Mouse (Mus musculus): ENCODE measurements around the gene Gm5478. TPM values are rescaled to one million over a fixed set of nuclear protein-coding genes. Genes with fewer than 3 reads are reported as not detected.

Gm5478 gene
- polyA plus RNA-seq, 2 experiments, result not detected

GRCm38 (mm10) chr15:101675978-101676377 lies 28.8 kb upstream of the Gm5478 start:
- ATAC-seq (ENCODE audit: insufficient read depth), result no peak
- no peaks in the 10 kb centered on the region for H3K4me1 ChIP-seq (replicated peaks; ENCODE audit: control insufficient read depth in 2 of 2, insufficient read depth in 2 of 2, low read length in 1 of 2)
- H3K9me3 ChIP-seq (ENCODE audit: control insufficient read depth, low read length), result no peaks in the 10 kb centered on the region
- H3K4me3 ChIP-seq (ENCODE audit: insufficient read depth in 1 of 2, low read depth in 2 of 2, low read length in 2 of 2), result no peak overlapping the region
- 35% methylated on average over 1 of the region's 1 CpGs for WGBS (ENCODE audit: insufficient replicate concordance)
- TF ChIP-seq CTCF (IDR thresholded peaks at IDR 0.05; ENCODE audit: low read depth), result no peak
- no peak for TF ChIP-seq EP300 (IDR thresholded peaks at IDR 0.05; ENCODE audit: low read depth)
- no peak overlapping the region for H3K4me2 ChIP-seq (ENCODE audit: low read depth)
- DNase-seq (ENCODE audit: low read depth in 3 of 3, low spot score in 3 of 3), result no peak
- no peaks in the 10 kb centered on the region for H3K36me3 ChIP-seq (replicated peaks; ENCODE audit: control insufficient read depth, insufficient read depth, low read depth)
- no peaks in the 10 kb centered on the region for H3K27me3 ChIP-seq (ENCODE audit: control insufficient read depth, insufficient read depth, low read length)
- H3K9ac ChIP-seq (replicated peaks), result no peak overlapping the region
- no peak overlapping the region for H3K27ac ChIP-seq

- DNase-seq (ENCODE audit: low read depth in 3 of 3, low spot score in 3 of 3), result no peak
- Histone ChIP-seq H3K4me2 (ENCODE audit: low read depth) (no peak overlapping the region), H3K27me3 (ENCODE audit: control insufficient read depth, insufficient read depth, low read length) (no peaks in the 10 kb centered on the region), H3K4me1 (replicated peaks; ENCODE audit: control insufficient read depth in 2 of 2, insufficient read depth in 2 of 2, low read length in 1 of 2) (no peaks in the 10 kb centered on the region), H3K4me3 (ENCODE audit: insufficient read depth in 1 of 2, low read depth in 2 of 2, low read length in 2 of 2) (no peak overlapping the region), H3K36me3 (replicated peaks; ENCODE audit: control insufficient read depth, insufficient read depth, low read depth) (no peaks in the 10 kb centered on the region), H3K9me3 (ENCODE audit: control insufficient read depth, low read length) (no peaks in the 10 kb centered on the region), H3K9ac (replicated peaks) (no peak overlapping the region), H3K27ac (no peak overlapping the region)
- TF ChIP-seq CTCF (IDR thresholded peaks at IDR 0.05; ENCODE audit: low read depth), result no peak
- no peak for TF ChIP-seq EP300 (IDR thresholded peaks at IDR 0.05; ENCODE audit: low read depth)
- WGBS (ENCODE audit: insufficient replicate concordance), result 64% methylated on average over 5 of the region's 5 CpGs
- no peak for ATAC-seq (ENCODE audit: insufficient read depth)
Measured at GRCm38 (mm10) chr15:101652736-101653265, 5.6 kb upstream of the Gm5478 start.

- no peak for TF ChIP-seq CTCF (IDR thresholded peaks at IDR 0.05; ENCODE audit: low read depth)
- TF ChIP-seq EP300 (IDR thresholded peaks at IDR 0.05; ENCODE audit: low read depth), result no peak
- Histone ChIP-seq H3K4me2 (ENCODE audit: low read depth) (no peak within 1 kb of the TSS), H3K36me3 (replicated peaks; ENCODE audit: control insufficient read depth, insufficient read depth, low read depth) (no peaks in the 10 kb centered on the region), H3K27me3 (ENCODE audit: control insufficient read depth, insufficient read depth, low read length) (no peaks in the 10 kb centered on the region), H3K9me3 (ENCODE audit: control insufficient read depth, low read length) (no peaks in the 10 kb centered on the region), H3K4me1 (replicated peaks; ENCODE audit: control insufficient read depth in 2 of 2, insufficient read depth in 2 of 2, low read length in 1 of 2) (no peaks in the 10 kb centered on the region), H3K9ac (replicated peaks) (no peak within 1 kb of the TSS), H3K27ac (no peak within 1 kb of the TSS), H3K4me3 (ENCODE audit: insufficient read depth in 1 of 2, low read depth in 2 of 2, low read length in 2 of 2) (no peak within 1 kb of the TSS)
- DNase-seq (ENCODE audit: low read depth in 3 of 3, low spot score in 3 of 3), result no peak
- 44% methylated on average over 2 of the region's 2 CpGs for WGBS (ENCODE audit: insufficient replicate concordance)
- ATAC-seq (ENCODE audit: insufficient read depth), result no peak
Measured at GRCm38 (mm10) chr15:101627884-101628283, 19.3 kb downstream of the Gm5478 start, which contains the start of gene Gm5414. TSS of gene Gm5414 (minus strand) at chr15:101628188.

GRCm38 (mm10) chr15:101599123-101599522 lies 48.1 kb downstream of the Gm5478 start:
- ATAC-seq (ENCODE audit: insufficient read depth), result no peak
- TF ChIP-seq EP300 (IDR thresholded peaks at IDR 0.05; ENCODE audit: low read depth), result no peak
- no peak for DNase-seq (ENCODE audit: low read depth in 3 of 3, low spot score in 3 of 3)
- no peaks in the 10 kb centered on the region for H3K4me1 ChIP-seq (replicated peaks; ENCODE audit: control insufficient read depth in 2 of 2, insufficient read depth in 2 of 2, low read length in 1 of 2)
- H3K9ac ChIP-seq (replicated peaks), result no peak overlapping the region
- 42% methylated on average over 6 of the region's 6 CpGs for WGBS (ENCODE audit: insufficient replicate concordance)
- no peak overlapping the region for H3K4me2 ChIP-seq (ENCODE audit: low read depth)
- no peaks in the 10 kb centered on the region for H3K36me3 ChIP-seq (replicated peaks; ENCODE audit: control insufficient read depth, insufficient read depth, low read depth)
- no peak overlapping the region for H3K4me3 ChIP-seq (ENCODE audit: insufficient read depth in 1 of 2, low read depth in 2 of 2, low read length in 2 of 2)
- H3K9me3 ChIP-seq (ENCODE audit: control insufficient read depth, low read length), result no peaks in the 10 kb centered on the region
- no peaks in the 10 kb centered on the region for H3K27me3 ChIP-seq (ENCODE audit: control insufficient read depth, insufficient read depth, low read length)
- no peak overlapping the region for H3K27ac ChIP-seq

Small RNAs within 50 kb of the gene (microRNA-seq; reads per million reads assigned to microRNA genes)
- gene Gm44342 (not detected), gene Gm44383 (not detected), gene Gm44479 (not detected)

Other genes starting within 250 kb of the Gm5478 start
- 0.82 and 0.85 TPM in 2 replicates for gene Krt7, start 236.3 kb downstream of the Gm5478 start, polyA plus RNA-seq (2012; rRNA removed)
- gene Krt7, start 236.3 kb downstream of the Gm5478 start, polyA plus RNA-seq (2014; fragmentation: Nextera tagmentation; extraction: Ambion mirVana), result 1.5 TPM in 2 replicates
- not detected in 2 replicates for gene Krt87, start 208.6 kb downstream of the Gm5478 start, polyA plus RNA-seq (2012; rRNA removed)
- gene Krt87, start 208.6 kb downstream of the Gm5478 start, polyA plus RNA-seq (2014; fragmentation: Nextera tagmentation; extraction: Ambion mirVana), result not detected in 2 replicates
- gene Krt88, start 199.6 kb downstream of the Gm5478 start, polyA plus RNA-seq (2012; rRNA removed), result not detected in 2 replicates
- gene Krt88, start 199.6 kb downstream of the Gm5478 start, polyA plus RNA-seq (2014; fragmentation: Nextera tagmentation; extraction: Ambion mirVana), result not detected in 2 replicates
- not detected in 2 replicates for gene Krt81, start 183.6 kb downstream of the Gm5478 start, polyA plus RNA-seq (2012; rRNA removed)
- not detected in 2 replicates for gene Krt81, start 183.6 kb downstream of the Gm5478 start, polyA plus RNA-seq (2014; fragmentation: Nextera tagmentation; extraction: Ambion mirVana)
- not detected in 2 replicates for gene Krt86, start 173.9 kb downstream of the Gm5478 start, polyA plus RNA-seq (2012; rRNA removed)
- not detected in 2 replicates for gene Krt86, start 173.9 kb downstream of the Gm5478 start, polyA plus RNA-seq (2014; fragmentation: Nextera tagmentation; extraction: Ambion mirVana)
- gene Krt83, start 155.9 kb downstream of the Gm5478 start, polyA plus RNA-seq (2012; rRNA removed), result 0.03 TPM in 1 of 2 replicates, not detected in the other
- gene Krt83, start 155.9 kb downstream of the Gm5478 start, polyA plus RNA-seq (2014; fragmentation: Nextera tagmentation; extraction: Ambion mirVana), result 0.30 TPM in 1 of 2 replicates, not detected in the other
- gene Gm49425, start 130.1 kb downstream of the Gm5478 start, polyA plus RNA-seq (2012; rRNA removed), result not detected in 2 replicates
- not detected in 2 replicates for gene Gm49425, start 130.1 kb downstream of the Gm5478 start, polyA plus RNA-seq (2014; fragmentation: Nextera tagmentation; extraction: Ambion mirVana)
- gene Krt84, start 114.6 kb downstream of the Gm5478 start, polyA plus RNA-seq (2012; rRNA removed), result not detected in 2 replicates
- gene Krt84, start 114.6 kb downstream of the Gm5478 start, polyA plus RNA-seq (2014; fragmentation: Nextera tagmentation; extraction: Ambion mirVana), result not detected in 2 replicates
- gene Krt82, start 96.7 kb downstream of the Gm5478 start, polyA plus RNA-seq (2012; rRNA removed), result not detected in 2 replicates
- gene Krt82, start 96.7 kb downstream of the Gm5478 start, polyA plus RNA-seq (2014; fragmentation: Nextera tagmentation; extraction: Ambion mirVana), result not detected in 2 replicates
- gene Krt90, start 84.4 kb downstream of the Gm5478 start, polyA plus RNA-seq (2012; rRNA removed), result not detected in 2 replicates
- gene Krt90, start 84.4 kb downstream of the Gm5478 start, polyA plus RNA-seq (2014; fragmentation: Nextera tagmentation; extraction: Ambion mirVana), result not detected in 2 replicates
- not detected in 2 replicates for gene Krt75, start 73.5 kb downstream of the Gm5478 start, polyA plus RNA-seq (2012; rRNA removed)
- gene Krt75, start 73.5 kb downstream of the Gm5478 start, polyA plus RNA-seq (2014; fragmentation: Nextera tagmentation; extraction: Ambion mirVana), result not detected in 2 replicates
- not detected in 2 replicates for gene Gm5414, start 19.2 kb downstream of the Gm5478 start, polyA plus RNA-seq (2012; rRNA removed)
- not detected in 2 replicates for gene Gm5414, start 19.2 kb downstream of the Gm5478 start, polyA plus RNA-seq (2014; fragmentation: Nextera tagmentation; extraction: Ambion mirVana)
- not detected in 2 replicates for gene Krt6b, start 32.9 kb upstream of the Gm5478 start, polyA plus RNA-seq (2012; rRNA removed)
- gene Krt6b, start 32.9 kb upstream of the Gm5478 start, polyA plus RNA-seq (2014; fragmentation: Nextera tagmentation; extraction: Ambion mirVana), result not detected in 2 replicates
- 0.01 TPM in 1 of 2 replicates, not detected in the other for gene Krt6a, start 46.9 kb upstream of the Gm5478 start, polyA plus RNA-seq (2012; rRNA removed)
- gene Krt6a, start 46.9 kb upstream of the Gm5478 start, polyA plus RNA-seq (2014; fragmentation: Nextera tagmentation; extraction: Ambion mirVana), result not detected in 2 replicates
- gene Krt5, start 65.5 kb upstream of the Gm5478 start, polyA plus RNA-seq (2012; rRNA removed), result 0.36 and 0.45 TPM in 2 replicates
- gene Krt5, start 65.5 kb upstream of the Gm5478 start, polyA plus RNA-seq (2014; fragmentation: Nextera tagmentation; extraction: Ambion mirVana), result not detected in 2 replicates
- gene Krt71, start 95.7 kb upstream of the Gm5478 start, polyA plus RNA-seq (2012; rRNA removed), result not detected in 2 replicates
- not detected in 2 replicates for gene Krt71, start 95.7 kb upstream of the Gm5478 start, polyA plus RNA-seq (2014; fragmentation: Nextera tagmentation; extraction: Ambion mirVana)
- not detected in 2 replicates for gene Krt72, start 139.1 kb upstream of the Gm5478 start, polyA plus RNA-seq (2012; rRNA removed)
- not detected in 2 replicates for gene Krt72, start 139.1 kb upstream of the Gm5478 start, polyA plus RNA-seq (2014; fragmentation: Nextera tagmentation; extraction: Ambion mirVana)
- gene Krt73, start 155.0 kb upstream of the Gm5478 start, polyA plus RNA-seq (2012; rRNA removed), result not detected in 2 replicates
- not detected in 2 replicates for gene Krt73, start 155.0 kb upstream of the Gm5478 start, polyA plus RNA-seq (2014; fragmentation: Nextera tagmentation; extraction: Ambion mirVana)
- gene Krt2, start 170.8 kb upstream of the Gm5478 start, polyA plus RNA-seq (2012; rRNA removed), result not detected in 2 replicates
- gene Krt2, start 170.8 kb upstream of the Gm5478 start, polyA plus RNA-seq (2014; fragmentation: Nextera tagmentation; extraction: Ambion mirVana), result not detected in 2 replicates
- gene Krt1, start 203.4 kb upstream of the Gm5478 start, polyA plus RNA-seq (2012; rRNA removed), result 0.02 and 0.04 TPM in 2 replicates
- gene Krt1, start 203.4 kb upstream of the Gm5478 start, polyA plus RNA-seq (2014; fragmentation: Nextera tagmentation; extraction: Ambion mirVana), result not detected in 2 replicates
- gene Krt77, start 222.3 kb upstream of the Gm5478 start, polyA plus RNA-seq (2012; rRNA removed), result 0.01 TPM in 2 replicates
- gene Krt77, start 222.3 kb upstream of the Gm5478 start, polyA plus RNA-seq (2014; fragmentation: Nextera tagmentation; extraction: Ambion mirVana), result not detected in 2 replicates
- gene Krt76, start 245.5 kb upstream of the Gm5478 start, polyA plus RNA-seq (2012; rRNA removed), result not detected in 2 replicates
- not detected in 2 replicates for gene Krt76, start 245.5 kb upstream of the Gm5478 start, polyA plus RNA-seq (2014; fragmentation: Nextera tagmentation; extraction: Ambion mirVana)

Measured in liver, embryonic 14.5 days (tissue).